35 mouse cellular contexts compared by ENCODE assay signal in the genomic region with DNA sequence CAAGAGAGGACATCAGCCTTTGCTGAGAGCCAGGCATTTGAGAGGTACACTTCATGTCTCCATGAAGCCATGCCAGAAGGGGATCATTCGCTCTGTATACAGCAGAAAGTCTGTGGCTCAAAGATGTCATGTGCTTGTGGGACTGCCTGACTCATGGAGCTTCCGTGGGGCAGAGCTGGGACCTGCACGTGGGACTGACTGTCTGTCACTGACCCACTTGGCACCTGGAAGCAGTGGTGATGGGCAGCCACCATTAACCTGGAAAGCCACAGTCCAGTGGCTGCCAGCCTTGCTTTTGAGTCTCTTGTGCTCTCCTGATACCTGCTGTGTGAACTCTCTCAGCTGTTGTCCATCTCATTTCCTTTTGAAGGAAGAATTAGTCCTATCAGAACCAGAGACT.
"Had no signal": no experiment of that assay in that cellular context is flagged by ENCODE, and none has a peak within 500 bp of the region (broad histone marks: within the 10 kb centered on the region; RNA-seq: fewer than 3 reads in every experiment).

No protein-coding gene starts in this region.

- H3K27me3 ChIP-seq: heart, embryonic 12.5 days; heart, embryonic 15.5 days; hindbrain, embryonic 12.5 days; hindbrain, embryonic 13.5 days; hindbrain, embryonic 15.5 days; kidney, embryonic 15.5 days had no signal

- ATAC-seq: hindbrain, embryonic 16.5 days; hindbrain, postnatal 0 days; inflammation-experienced regulatory T-cells, adult 6 months; intestine, embryonic 15.5 days; intestine, embryonic 16.5 days; intestine, postnatal 0 days had no signal

- H3K36me3 ChIP-seq: heart, embryonic 12.5 days; heart, embryonic 13.5 days; heart, embryonic 15.5 days; hindbrain, embryonic 10.5 days; hindbrain, embryonic 12.5 days; hindbrain, embryonic 13.5 days; hindbrain, embryonic 15.5 days; intestine, embryonic 15.5 days; kidney, embryonic 15.5 days had no signal

- H3K9ac ChIP-seq: heart, embryonic 12.5 days; heart, embryonic 13.5 days; heart, embryonic 15.5 days; hindbrain, embryonic 12.5 days; hindbrain, embryonic 13.5 days; hindbrain, embryonic 14.5 days; hindbrain, embryonic 15.5 days; intestine, embryonic 15.5 days; kidney, embryonic 15.5 days had no signal

- H3K4me2 ChIP-seq: heart, embryonic 11.5 days; heart, embryonic 12.5 days; heart, embryonic 13.5 days; heart, embryonic 15.5 days; hindbrain, embryonic 12.5 days; hindbrain, embryonic 13.5 days; hindbrain, embryonic 14.5 days; hindbrain, embryonic 15.5 days; intestine, embryonic 15.5 days; kidney, embryonic 15.5 days had no signal

- H3K4me3 ChIP-seq: heart, embryonic 12.5 days; heart, embryonic 13.5 days; heart, embryonic 15.5 days; hindbrain, embryonic 10.5 days; hindbrain, embryonic 12.5 days; hindbrain, embryonic 13.5 days; hindbrain, embryonic 15.5 days; intestine, embryonic 15.5 days; kidney, embryonic 15.5 days; layer of hippocampus, adult 2 months; left cerebral cortex, adult 2 months had no signal

- H3K27ac ChIP-seq: heart, embryonic 13.5 days; heart, embryonic 15.5 days; hindbrain, embryonic 10.5 days; hindbrain, embryonic 12.5 days; hindbrain, embryonic 14.5 days; hindbrain, embryonic 15.5 days; hindbrain, postnatal 0 days; intestine, embryonic 15.5 days; kidney, embryonic 15.5 days; kidney, postnatal 0 days; layer of hippocampus, adult 2 months; left cerebral cortex, adult 2 months had no signal

- H3K9me3 ChIP-seq: heart, embryonic 12.5 days; heart, embryonic 13.5 days; heart, embryonic 15.5 days; hindbrain, embryonic 10.5 days; hindbrain, embryonic 12.5 days; hindbrain, embryonic 13.5 days; hindbrain, embryonic 15.5 days; intestine, embryonic 15.5 days; kidney, embryonic 15.5 days had no signal

- DNase-seq: heart, postnatal 10 days; heart, postnatal 14 days; heart, postnatal 36 days; heart, postnatal 4 days; kidney, adult 11 months; kidney, adult 18-20 months; kidney, adult 2 months; kidney, adult 8-10 months; kidney, adult 9 months; kidney, postnatal 10 days; kidney, postnatal 14 days; kidney, postnatal 25 days; kidney, postnatal 36 days; kidney, postnatal 4 days; layer of hippocampus, adult 9-11 months; layer of hippocampus, postnatal 36 days had no signal
